Mouse (Mus musculus): ENCODE measurements around the gene Ampd1.

- no peak for TF ChIP-seq CTCF (IDR thresholded peaks at IDR 0.05; ENCODE audit: control insufficient read depth, insufficient read depth, insufficient replicate concordance, low read depth, low read length)
- no peak for TF ChIP-seq POLR2A (IDR thresholded peaks at IDR 0.05; ENCODE audit: control insufficient read depth, low read depth, low read length)
These were observed 7.2 kb downstream of the Ampd1 start for GRCm38 (mm10) chr3:103081051-103081450.
